Mouse (Mus musculus): ENCODE measurements around the gene Tceal3.
"Not testable (repeated sequence)": the region's sequence is repeated elsewhere in the genome, so short reads cannot be mapped to it uniquely, and the experiment has no call there.

Gene Tceal3

GRCm38 (mm10) chrX:136590199-136590896 lies at the start of gene Tceal3:
Gene Tceal3 (plus strand): TSS chrX:136590842.
- no peak for DNase-seq

GRCm38 (mm10) chrX:136543956-136544355 lies 46.7 kb upstream of the Tceal3 start, which contains the start of gene Kir3dl2:
Gene Kir3dl2 (minus strand): TSS chrX:136544056.
- DNase-seq, result not testable (repeated sequence)

GRCm38 (mm10) chrX:136569094-136569493 lies 21.5 kb upstream of the Tceal3 start:
- not testable (repeated sequence) for DNase-seq

- no peak for DNase-seq
Observed at GRCm38 (mm10) chrX:136584617-136585016, 6.0 kb upstream of the Tceal3 start.

GRCm38 (mm10) chrX:136590897-136591257 lies 235 bp downstream of the Tceal3 start:
- DNase-seq, result no peak

- no peak for DNase-seq
Observed at GRCm38 (mm10) chrX:136599416-136599815, 8.8 kb downstream of the Tceal3 start.

GRCm38 (mm10) chrX:136606951-136607350 lies 16.3 kb downstream of the Tceal3 start:
- DNase-seq, result no peak

GRCm38 (mm10) chrX:136607395-136607794 lies 16.8 kb downstream of the Tceal3 start:
- DNase-seq, result no peak

GRCm38 (mm10) chrX:136611346-136611745 lies 20.7 kb downstream of the Tceal3 start:
- no peak for DNase-seq

- not testable (repeated sequence) for DNase-seq
Observed at GRCm38 (mm10) chrX:136615889-136616288, 25.2 kb downstream of the Tceal3 start.

- no peak for DNase-seq
Observed at GRCm38 (mm10) chrX:136624905-136625569, 34.4 kb downstream of the Tceal3 start.

- no peak for DNase-seq
Observed at GRCm38 (mm10) chrX:136625959-136626358, 35.3 kb downstream of the Tceal3 start.

- no peak for DNase-seq
Observed at GRCm38 (mm10) chrX:136635116-136635515, 44.5 kb downstream of the Tceal3 start.

GRCm38 (mm10) chrX:136639754-136640153 lies 49.1 kb downstream of the Tceal3 start:
- no peak for DNase-seq

- DNase-seq, result not testable (repeated sequence)
Observed at GRCm38 (mm10) chrX:136645857-136646256, 55.2 kb downstream of the Tceal3 start.

GRCm38 (mm10) chrX:136666281-136666706 lies 75.7 kb downstream of the Tceal3 start:
- DNase-seq, result peak; percentile 82

- DNase-seq, result peak; percentile 74
Observed at GRCm38 (mm10) chrX:136666762-136667464, 76.3 kb downstream of the Tceal3 start.

- DNase-seq, result no peak
Observed at GRCm38 (mm10) chrX:136668794-136669193, 78.2 kb downstream of the Tceal3 start.

- DNase-seq, result no peak
Observed at GRCm38 (mm10) chrX:136680989-136681388, 90.3 kb downstream of the Tceal3 start.

- not testable (repeated sequence) for DNase-seq
Observed at GRCm38 (mm10) chrX:136691606-136692293, 101.1 kb downstream of the Tceal3 start.

- DNase-seq, result no peak
Observed at GRCm38 (mm10) chrX:136692294-136692675, 101.6 kb downstream of the Tceal3 start.

- no peak for DNase-seq
Observed at GRCm38 (mm10) chrX:136693196-136693595, 102.6 kb downstream of the Tceal3 start.
